Mouse (Mus musculus): Measurements from ENCODE around the gene Rbfox1. TPM values are rescaled to one million over a fixed set of nuclear protein-coding genes. Genes with fewer than 3 reads are reported as not detected.
A peak's percentile ranks its signal among the peaks of the same experiment; 100 is the strongest.

Gene Rbfox1
- polyA plus RNA-seq, 1 experiment from 2014 or later: 148 TPM

DNA sequence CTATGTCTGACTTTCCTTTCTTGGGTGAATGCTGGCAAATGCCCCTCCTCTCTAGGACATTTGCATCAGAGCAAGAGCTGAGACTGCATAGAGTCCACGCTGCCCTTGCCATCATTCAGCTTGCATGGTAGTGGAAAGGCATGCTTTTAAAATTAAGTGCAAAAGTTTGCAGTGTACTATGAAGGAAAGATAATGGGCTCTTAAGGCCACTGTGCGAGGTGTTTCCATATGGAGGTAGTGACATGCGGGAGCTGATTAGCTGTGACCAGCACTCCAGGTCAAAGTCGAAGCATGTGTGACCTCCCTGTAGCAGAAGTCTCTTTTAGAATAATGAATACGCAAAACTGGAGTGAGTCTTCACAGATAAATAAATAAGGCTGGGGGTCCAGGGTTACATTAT is 284.2 kb downstream of the Rbfox1 start:
- Histone ChIP-seq H3K9me3 (no peaks in the 10 kb centered on the region), H3K4me3 (no peak overlapping the region), H3K36me3 (no peaks in the 10 kb centered on the region), H3K9ac (no peak overlapping the region), H3K4me2 (no peak overlapping the region), H3K27ac (no peak overlapping the region), H3K27me3 (no peaks in the 10 kb centered on the region), H3K4me1 (replicated peaks) (no peaks in the 10 kb centered on the region)
- no peak for ATAC-seq (ENCODE audit: low FRiP score)
- 87% methylated on average over 5 of the region's 5 CpGs for WGBS

DNA sequence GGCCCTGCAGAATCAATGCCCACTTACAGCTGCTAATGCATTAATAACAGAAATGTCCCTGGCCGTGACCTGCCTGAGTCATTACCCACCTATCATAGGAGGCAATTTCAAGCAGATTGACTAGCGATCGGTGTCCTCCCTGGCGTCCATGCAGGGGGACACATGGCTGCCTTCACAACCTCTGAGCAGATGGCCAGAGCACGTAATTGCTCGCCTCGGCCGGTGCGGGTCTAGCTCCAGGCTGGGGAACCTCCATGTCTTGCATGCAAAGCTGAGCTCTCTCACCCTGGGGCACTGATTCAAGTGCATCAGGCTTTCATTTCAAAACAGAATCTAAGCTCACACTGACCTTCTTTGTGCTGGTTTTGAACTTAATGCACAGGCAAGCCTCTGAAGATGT is 295.7 kb downstream of the Rbfox1 start:
- no peak overlapping the region for H3K4me2 ChIP-seq
- no peaks in the 10 kb centered on the region for H3K36me3 ChIP-seq
- no peak for ATAC-seq (ENCODE audit: low FRiP score)
- H3K4me3 ChIP-seq: no peak overlapping the region
- no peak overlapping the region for H3K27ac ChIP-seq
- no peaks in the 10 kb centered on the region for H3K9me3 ChIP-seq
- WGBS: 76% methylated on average over 9 of the region's 9 CpGs
- H3K27me3 ChIP-seq: no peaks in the 10 kb centered on the region
- no peaks in the 10 kb centered on the region for H3K4me1 ChIP-seq (replicated peaks)
- H3K9ac ChIP-seq: no peak overlapping the region

DNA sequence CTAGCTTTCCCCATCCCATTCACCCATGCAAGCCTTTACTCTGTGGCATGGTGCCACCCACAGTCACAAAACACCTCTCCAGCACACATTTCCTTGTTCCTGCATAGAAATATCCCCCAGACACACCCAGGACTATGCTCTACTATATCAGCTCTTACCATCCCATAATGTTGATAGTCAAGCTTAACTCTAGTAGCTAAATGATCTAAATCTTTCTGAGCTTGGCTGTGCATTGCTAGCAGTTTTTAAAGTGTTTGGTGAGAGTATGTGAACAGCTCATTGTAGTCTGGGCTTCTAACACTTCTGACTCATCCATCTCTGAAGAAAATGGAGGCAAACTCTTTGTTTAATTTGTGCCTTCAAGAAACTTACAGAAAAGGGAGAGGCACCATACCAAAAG is 297.2 kb downstream of the Rbfox1 start:
- H3K27me3 ChIP-seq: no peaks in the 10 kb centered on the region
- no peak overlapping the region for H3K27ac ChIP-seq
- H3K9me3 ChIP-seq: no peaks in the 10 kb centered on the region
- no peak overlapping the region for H3K4me2 ChIP-seq
- H3K4me3 ChIP-seq: no peak overlapping the region
- H3K4me1 ChIP-seq (replicated peaks): no peaks in the 10 kb centered on the region
- no peaks in the 10 kb centered on the region for H3K36me3 ChIP-seq
- no peak for ATAC-seq (ENCODE audit: low FRiP score)
- no peak overlapping the region for H3K9ac ChIP-seq

DNA sequence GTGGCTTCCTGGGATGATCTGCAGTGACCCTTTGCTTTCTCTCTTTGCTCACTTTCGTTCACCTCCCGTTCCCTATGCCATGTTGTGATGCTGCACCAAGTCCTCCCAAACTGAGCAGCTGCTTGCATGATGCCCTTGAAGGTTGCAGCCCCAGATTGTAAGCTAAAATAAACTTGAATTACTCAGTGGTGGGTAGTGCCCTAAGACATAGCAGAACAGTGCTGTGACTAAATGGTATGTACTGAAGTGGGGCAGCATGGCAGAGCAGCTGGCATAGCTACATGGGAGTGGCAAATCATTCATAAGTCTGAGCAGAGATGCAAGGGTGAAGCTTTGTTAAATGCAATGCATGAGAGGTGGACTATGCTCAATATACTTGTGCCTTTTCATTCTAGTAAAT is 307.2 kb downstream of the Rbfox1 start:
- H3K36me3 ChIP-seq: no peaks in the 10 kb centered on the region
- 92% methylated on average over 2 of the region's 2 CpGs for WGBS

DNA sequence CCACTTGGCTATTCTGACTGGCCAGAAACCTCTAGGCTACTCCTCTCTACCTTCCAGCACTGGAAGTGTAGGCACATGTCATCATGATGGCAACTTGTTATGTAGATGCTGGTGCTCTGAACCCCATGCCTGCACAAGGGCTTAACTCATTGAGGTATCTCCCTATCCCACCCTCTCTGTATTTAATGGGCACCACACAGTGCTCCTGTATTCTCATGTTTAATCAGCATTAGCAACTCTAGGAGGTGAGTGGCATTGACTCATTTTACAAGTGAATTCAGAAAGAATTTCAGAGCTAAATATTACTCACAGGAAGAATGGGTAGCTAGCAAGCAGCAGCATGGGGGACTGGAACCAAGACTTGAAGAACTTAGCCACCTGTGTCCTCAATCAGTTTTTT is 321.3 kb downstream of the Rbfox1 start:
- Histone ChIP-seq H3K9ac (no peak overlapping the region), H3K4me3 (no peak overlapping the region), H3K27ac (no peak overlapping the region), H3K36me3 (no peaks in the 10 kb centered on the region), H3K27me3 (no peaks in the 10 kb centered on the region), H3K9me3 (no peaks in the 10 kb centered on the region), H3K4me1 (replicated peaks) (0 out of 2 replicates have a peak, but pooled peaks cover 3% of the 10 kb centered on the region), H3K4me2 (no peak overlapping the region)
- ATAC-seq (ENCODE audit: low FRiP score): no peak

More for the DNA sequence above, 307.2 kb downstream of the Rbfox1 start:
- Histone ChIP-seq H3K4me2 (no peak overlapping the region), H3K27ac (no peak overlapping the region), H3K4me1 (replicated peaks) (no peaks in the 10 kb centered on the region), H3K27me3 (no peaks in the 10 kb centered on the region), H3K4me3 (no peak overlapping the region), H3K9ac (no peak overlapping the region), H3K9me3 (no peaks in the 10 kb centered on the region)
- no peak for ATAC-seq (ENCODE audit: low FRiP score)

DNA sequence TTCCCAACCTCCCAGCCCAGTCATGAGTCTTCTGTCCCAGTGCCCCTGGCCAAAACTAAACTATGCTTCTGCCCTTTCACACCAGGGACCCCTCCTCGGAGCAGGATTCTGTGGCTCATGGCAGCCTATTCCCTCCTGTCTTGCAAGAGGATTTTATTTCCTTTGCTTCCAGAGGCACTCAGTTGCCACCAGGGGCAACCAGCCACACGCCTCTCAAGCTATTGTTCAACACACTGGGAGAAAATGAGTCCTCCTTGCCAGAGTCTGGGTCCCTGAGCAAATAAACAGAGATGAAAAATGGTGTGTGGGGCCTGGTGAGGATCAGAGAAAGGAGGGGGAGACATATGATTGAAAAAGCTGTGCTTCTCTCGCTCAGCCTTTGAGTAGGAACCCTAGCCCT is 327.8 kb downstream of the Rbfox1 start:
- Histone ChIP-seq H3K9ac (0 out of 2 replicates have a peak overlapping the region, but pooled peaks have one; percentile 39), H3K4me1 (replicated peaks) (peaks cover 16% of the 10 kb centered on the region), H3K27me3 (no peaks in the 10 kb centered on the region), H3K36me3 (no peaks in the 10 kb centered on the region), H3K4me3 (no peak overlapping the region), H3K9me3 (no peaks in the 10 kb centered on the region), H3K4me2 (no peak overlapping the region), H3K27ac (peak overlapping the region; percentile 81)
- ATAC-seq (ENCODE audit: low FRiP score): no peak
- 21% methylated on average over 3 of the region's 3 CpGs for WGBS

DNA sequence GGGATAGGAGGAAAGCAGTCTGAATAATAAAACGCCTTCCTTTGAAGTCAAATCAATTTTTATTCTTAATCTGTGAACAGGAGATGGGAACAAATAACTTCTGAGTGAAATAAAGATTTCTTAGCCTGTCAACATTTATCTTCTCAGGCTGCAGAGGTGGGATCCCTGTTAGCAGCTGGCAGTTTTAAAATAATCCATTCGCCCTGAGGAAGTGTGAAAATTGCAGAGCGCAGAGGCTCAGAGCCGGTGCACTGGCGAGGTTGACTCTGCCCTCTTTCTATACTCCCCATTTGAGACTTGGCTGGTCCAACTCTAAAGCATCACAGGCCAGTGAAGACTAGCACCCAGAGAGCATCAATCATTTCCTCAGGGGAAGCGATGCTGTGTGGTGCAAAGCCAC is 342.3 kb downstream of the Rbfox1 start:
- WGBS: 64% methylated on average over 6 of the region's 6 CpGs
- ATAC-seq (ENCODE audit: low FRiP score): no peak
- Histone ChIP-seq H3K4me2 (no peak overlapping the region), H3K36me3 (no peaks in the 10 kb centered on the region), H3K9ac (no peak overlapping the region), H3K4me3 (no peak overlapping the region), H3K4me1 (replicated peaks) (no peaks in the 10 kb centered on the region), H3K27me3 (no peaks in the 10 kb centered on the region), H3K27ac (peak overlapping the region; percentile 31; the same call in 1 of the 2 replicates), H3K9me3 (no peaks in the 10 kb centered on the region)

DNA sequence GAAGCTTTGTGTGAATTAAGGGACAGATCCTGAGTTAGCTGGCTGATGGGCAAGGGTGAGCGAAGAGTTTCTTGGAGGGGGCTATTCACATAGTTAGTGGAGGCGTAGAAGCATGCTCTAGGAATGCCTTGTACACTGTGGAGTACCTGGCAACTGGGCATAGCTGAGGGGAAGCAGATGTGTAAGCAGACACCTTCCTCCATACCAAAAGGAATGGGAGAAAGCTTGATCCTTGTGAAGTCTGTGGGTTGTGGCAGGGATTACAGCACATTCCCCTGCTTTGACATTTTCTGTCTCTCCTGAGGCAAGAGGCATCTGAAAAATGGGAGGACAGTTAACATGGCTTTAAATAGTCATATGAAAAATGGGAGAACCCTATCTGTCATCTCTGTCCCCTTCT is 347.8 kb downstream of the Rbfox1 start:
- WGBS: 94% methylated on average over 2 of the region's 2 CpGs

DNA sequence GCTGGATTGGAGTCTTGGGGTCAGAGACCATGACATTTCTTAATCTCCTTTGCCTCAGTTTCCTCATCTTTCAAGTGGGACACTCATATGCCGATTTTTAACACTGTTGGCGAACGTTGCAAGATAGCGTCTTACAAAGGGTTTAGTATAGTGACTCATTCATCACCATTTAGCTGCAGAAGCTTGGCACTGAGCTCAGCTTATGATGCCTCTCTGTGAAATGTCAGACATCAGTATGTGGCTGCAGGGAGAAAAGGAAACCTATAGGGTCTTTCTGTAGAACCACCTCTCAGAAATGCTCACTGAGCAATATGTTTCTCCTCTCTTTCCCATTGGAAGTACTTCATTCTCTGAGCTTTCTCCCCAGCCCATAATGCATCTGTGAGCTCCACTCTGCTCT is 356.2 kb downstream of the Rbfox1 start:
- WGBS: 97% methylated on average over 4 of the region's 4 CpGs
- H3K4me3 ChIP-seq: no peak overlapping the region
- H3K4me2 ChIP-seq: no peak overlapping the region
- H3K27me3 ChIP-seq: no peaks in the 10 kb centered on the region
- H3K36me3 ChIP-seq: no peaks in the 10 kb centered on the region
- peaks cover 5% of the 10 kb centered on the region for H3K4me1 ChIP-seq (replicated peaks)
- no peak overlapping the region for H3K9ac ChIP-seq
- no peaks in the 10 kb centered on the region for H3K9me3 ChIP-seq
- ATAC-seq (ENCODE audit: low FRiP score): no peak
- no peak overlapping the region for H3K27ac ChIP-seq

More for the DNA sequence above, 347.8 kb downstream of the Rbfox1 start:
- Histone ChIP-seq H3K27ac (no peak overlapping the region), H3K9ac (no peak overlapping the region), H3K4me2 (no peak overlapping the region), H3K27me3 (no peaks in the 10 kb centered on the region), H3K36me3 (no peaks in the 10 kb centered on the region), H3K9me3 (no peaks in the 10 kb centered on the region), H3K4me3 (no peak overlapping the region), H3K4me1 (replicated peaks) (no peaks in the 10 kb centered on the region)
- ATAC-seq (ENCODE audit: low FRiP score): no peak

DNA sequence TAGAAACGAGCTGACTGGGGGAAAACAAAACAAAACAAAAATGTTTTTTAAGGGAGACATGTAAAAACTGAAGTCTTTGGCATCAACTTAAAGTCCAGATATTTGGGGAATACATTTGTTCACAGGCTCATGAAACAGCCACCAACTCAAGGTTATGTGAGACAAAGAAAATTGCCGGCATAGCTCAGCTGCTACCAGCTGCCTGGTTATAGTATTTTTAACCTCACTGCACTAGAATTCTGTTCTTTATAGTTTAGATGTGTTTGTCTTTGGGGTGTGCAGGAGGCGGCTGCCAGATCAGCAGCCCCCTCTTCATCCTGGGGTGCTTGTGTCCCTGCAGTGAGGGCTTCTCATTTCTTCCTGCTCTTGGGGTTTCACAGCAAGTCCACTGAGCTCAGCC is 357.3 kb downstream of the Rbfox1 start:
- ATAC-seq (ENCODE audit: low FRiP score): no peak
- WGBS: 86% methylated on average over 3 of the region's 3 CpGs

DNA sequence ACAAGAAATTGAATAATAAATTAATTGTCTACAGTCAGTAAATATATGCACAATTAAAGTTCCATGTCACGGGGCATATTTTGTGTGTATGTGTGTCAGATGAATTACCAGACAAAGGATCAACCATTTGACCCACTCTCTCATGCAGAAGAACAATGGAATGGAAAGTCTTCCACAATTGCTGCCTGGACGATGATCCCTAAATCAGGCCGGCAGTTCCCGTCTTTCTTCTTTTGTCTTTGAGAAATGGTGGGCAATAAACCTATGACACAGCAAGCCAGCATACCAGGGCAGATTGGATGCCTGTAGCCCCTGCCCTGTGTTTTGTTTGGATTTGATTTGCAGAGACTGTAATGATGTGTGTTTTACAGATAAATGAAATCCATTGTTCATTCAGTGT is 362.4 kb downstream of the Rbfox1 start:
- no peak overlapping the region for H3K4me3 ChIP-seq
- no peak overlapping the region for H3K4me2 ChIP-seq
- H3K27me3 ChIP-seq: no peaks in the 10 kb centered on the region
- no peak for ATAC-seq (ENCODE audit: low FRiP score)
- H3K4me1 ChIP-seq (replicated peaks): peaks cover 5% of the 10 kb centered on the region
- no peak overlapping the region for H3K9ac ChIP-seq
- H3K9me3 ChIP-seq: 0 out of 2 replicates have a peak, but pooled peaks cover 4% of the 10 kb centered on the region
- WGBS: 26% methylated on average over 4 of the region's 4 CpGs
- no peaks in the 10 kb centered on the region for H3K36me3 ChIP-seq
- no peak overlapping the region for H3K27ac ChIP-seq

More for the DNA sequence above, 357.3 kb downstream of the Rbfox1 start:
- Histone ChIP-seq H3K9ac (no peak overlapping the region), H3K4me1 (replicated peaks) (peaks cover 5% of the 10 kb centered on the region), H3K27me3 (no peaks in the 10 kb centered on the region), H3K27ac (no peak overlapping the region), H3K4me2 (no peak overlapping the region), H3K36me3 (no peaks in the 10 kb centered on the region), H3K9me3 (no peaks in the 10 kb centered on the region), H3K4me3 (no peak overlapping the region)

DNA sequence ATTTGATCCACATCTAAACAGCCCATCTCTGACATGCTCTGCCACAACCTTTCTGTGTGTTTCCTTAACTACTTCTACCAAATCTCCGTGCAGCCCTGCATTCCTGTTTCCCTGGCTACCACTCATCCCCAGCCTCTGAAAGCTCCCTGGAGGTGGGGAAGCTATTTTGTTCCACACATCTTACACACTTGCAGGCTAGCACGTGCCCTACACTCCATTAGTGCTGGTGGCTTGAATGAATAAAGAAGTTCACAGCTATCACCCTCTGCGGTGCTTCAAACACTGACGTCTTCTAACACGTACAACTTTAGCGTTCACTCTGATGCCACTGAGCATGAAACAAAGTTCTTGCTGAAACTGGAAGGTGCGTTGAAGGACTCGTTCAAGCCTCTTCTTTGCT is 379.4 kb downstream of the Rbfox1 start:
- no peak overlapping the region for H3K4me3 ChIP-seq
- H3K36me3 ChIP-seq: no peaks in the 10 kb centered on the region
- ATAC-seq (ENCODE audit: low FRiP score): no peak
- H3K4me2 ChIP-seq: no peak overlapping the region
- 0 out of 2 replicates have a peak, but pooled peaks cover 4% of the 10 kb centered on the region for H3K4me1 ChIP-seq (replicated peaks)
- no peaks in the 10 kb centered on the region for H3K9me3 ChIP-seq
- no peaks in the 10 kb centered on the region for H3K27me3 ChIP-seq
- WGBS: 60% methylated on average over 8 of the region's 8 CpGs
- no peak overlapping the region for H3K27ac ChIP-seq
- H3K9ac ChIP-seq: no peak overlapping the region

DNA sequence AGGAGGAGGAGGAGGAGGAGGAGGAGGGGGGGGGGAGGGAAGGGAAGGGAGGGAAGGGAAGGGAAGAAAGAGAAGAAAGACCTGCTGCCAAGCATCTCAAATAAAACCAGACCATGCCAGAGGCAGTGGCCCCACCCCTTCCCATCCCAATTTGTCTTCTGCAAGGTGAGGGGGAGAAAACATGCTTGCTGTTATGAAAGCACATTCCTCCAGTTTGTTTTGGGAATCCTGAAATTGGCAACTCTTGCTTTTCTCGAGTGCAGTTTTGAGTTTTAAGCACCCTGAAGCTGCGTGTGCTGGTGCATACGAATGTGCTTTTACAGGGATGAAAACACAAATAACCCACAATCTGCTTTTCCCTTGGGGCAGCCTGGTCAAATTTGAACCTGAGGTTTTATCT is 380.5 kb downstream of the Rbfox1 start:
- H3K4me2 ChIP-seq: no peak overlapping the region
- H3K4me3 ChIP-seq: no peak overlapping the region
- no peak overlapping the region for H3K9ac ChIP-seq
- H3K36me3 ChIP-seq: no peaks in the 10 kb centered on the region
- no peak overlapping the region for H3K27ac ChIP-seq
- H3K27me3 ChIP-seq: no peaks in the 10 kb centered on the region
- 86% methylated on average over 3 of the region's 3 CpGs for WGBS
- no peak for ATAC-seq (ENCODE audit: low FRiP score)
- 0 out of 2 replicates have a peak, but pooled peaks cover 4% of the 10 kb centered on the region for H3K4me1 ChIP-seq (replicated peaks)
- H3K9me3 ChIP-seq: no peaks in the 10 kb centered on the region
